Mouse (Mus musculus): ENCODE results near the gene Ifngr1. TPM values are rescaled to one million over a fixed set of nuclear protein-coding genes. Genes with fewer than 3 reads are reported as not detected.
"Not testable (repeated sequence)": the region's sequence is repeated elsewhere in the genome, so short reads cannot be mapped to it uniquely, and the experiment has no call there.

The Ifngr1 gene
- total RNA-seq, 4 experiments from 2014 or later = 20.3 to 25.8 (median 23.9) TPM

DNA sequence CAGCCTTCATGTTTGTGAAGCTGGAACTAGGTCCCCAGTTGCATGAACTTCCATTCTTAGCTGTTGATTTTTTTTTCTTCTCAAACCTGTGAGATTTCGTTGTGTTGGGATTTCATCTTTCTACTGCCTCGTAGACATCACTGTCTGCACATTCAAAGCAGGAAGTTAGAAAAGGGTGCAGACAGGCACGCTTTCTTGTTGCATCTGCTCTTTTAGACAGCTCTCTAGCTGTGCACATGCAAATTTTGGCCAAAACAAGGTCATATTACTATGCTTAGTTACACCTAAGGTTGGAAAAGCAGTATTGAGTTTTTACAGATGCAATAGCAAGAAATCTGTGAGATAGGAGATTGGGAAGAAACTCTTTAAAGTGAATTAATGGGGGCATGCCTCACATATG, 4.5 kb upstream of the Ifngr1 start:
- no peak for DNase-seq (ENCODE audit: low spot score in 2 of 2)

DNA sequence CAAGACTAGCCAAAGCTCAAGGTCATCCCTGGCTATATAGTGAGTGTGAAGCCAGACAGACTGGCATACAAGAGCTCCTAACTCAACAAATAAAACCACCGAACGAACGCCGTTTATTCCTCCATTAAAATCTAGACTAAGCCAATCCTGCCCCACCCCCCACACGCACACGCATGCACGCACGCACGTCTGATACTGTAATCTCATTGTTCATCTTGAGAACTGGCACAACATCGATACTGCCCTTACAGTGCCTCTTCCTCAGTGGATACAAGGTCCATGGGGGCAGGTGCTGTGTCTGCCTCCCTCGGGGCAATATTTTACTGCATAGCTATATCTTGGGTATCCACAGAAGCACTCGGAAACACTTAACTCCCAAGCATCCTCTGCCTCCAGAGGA, 2.1 kb upstream of the Ifngr1 start:
- no peak for DNase-seq (ENCODE audit: low spot score in 2 of 2)

DNA sequence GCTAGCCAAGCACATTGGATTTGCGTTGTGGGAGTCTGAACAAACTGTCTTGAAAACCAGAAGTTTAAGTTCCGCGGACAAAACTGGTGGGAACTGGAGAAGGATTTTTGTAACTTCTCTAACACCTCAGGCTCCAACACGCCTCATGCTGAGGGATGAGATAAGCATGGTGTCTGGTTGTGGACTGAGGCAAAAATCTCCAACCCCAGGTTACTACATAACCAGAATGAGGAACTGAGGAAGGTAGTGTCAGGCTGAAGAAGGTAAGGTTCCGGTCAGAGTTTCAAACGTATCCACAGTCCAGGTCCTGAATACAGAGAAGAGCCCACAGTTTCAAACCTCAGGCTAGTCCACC, 486 bp upstream of the Ifngr1 start:
- DNase-seq (ENCODE audit: low spot score in 2 of 2) = no peak

DNA sequence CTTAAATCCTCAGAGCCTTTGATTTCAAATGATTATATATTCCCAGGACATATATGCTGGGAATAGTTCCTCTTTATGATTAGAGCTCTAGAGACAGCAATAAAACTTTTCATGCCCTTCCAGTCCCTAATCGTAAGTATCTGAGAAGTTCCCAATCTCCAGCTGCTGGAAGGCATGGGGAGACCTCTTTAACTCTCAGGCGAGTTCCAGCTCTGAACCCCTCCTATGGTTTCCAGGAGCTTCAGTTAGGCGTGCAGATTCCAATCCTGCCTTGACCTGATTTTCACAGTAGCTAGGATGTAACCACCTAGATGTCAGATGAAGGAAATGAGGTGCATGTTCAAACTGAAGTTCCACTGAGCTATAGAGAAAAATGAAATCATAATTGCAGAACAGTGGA, 807 bp downstream of the Ifngr1 start:
- DNase-seq (ENCODE audit: low spot score in 2 of 2) = no peak

DNA sequence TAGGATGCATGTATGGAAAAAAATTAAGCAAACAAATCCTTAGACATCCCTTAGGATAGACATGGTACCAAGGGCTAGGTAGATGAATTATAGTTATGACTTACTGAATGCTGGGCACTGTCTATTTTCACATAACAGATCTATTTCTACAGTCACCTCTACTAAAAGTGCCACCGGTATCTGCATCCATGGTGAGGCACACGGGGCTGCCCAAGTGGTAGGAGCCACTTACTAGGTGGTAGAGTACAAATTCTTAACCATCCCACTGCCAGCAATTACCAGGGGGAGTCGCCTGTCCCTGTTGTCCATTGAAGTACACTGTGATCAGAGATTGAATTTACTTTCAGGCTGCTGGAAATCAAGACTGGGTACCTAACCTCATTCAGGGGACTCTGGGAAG, 1.5 kb downstream of the Ifngr1 start:
- no peak for DNase-seq (ENCODE audit: low spot score in 2 of 2)

DNA sequence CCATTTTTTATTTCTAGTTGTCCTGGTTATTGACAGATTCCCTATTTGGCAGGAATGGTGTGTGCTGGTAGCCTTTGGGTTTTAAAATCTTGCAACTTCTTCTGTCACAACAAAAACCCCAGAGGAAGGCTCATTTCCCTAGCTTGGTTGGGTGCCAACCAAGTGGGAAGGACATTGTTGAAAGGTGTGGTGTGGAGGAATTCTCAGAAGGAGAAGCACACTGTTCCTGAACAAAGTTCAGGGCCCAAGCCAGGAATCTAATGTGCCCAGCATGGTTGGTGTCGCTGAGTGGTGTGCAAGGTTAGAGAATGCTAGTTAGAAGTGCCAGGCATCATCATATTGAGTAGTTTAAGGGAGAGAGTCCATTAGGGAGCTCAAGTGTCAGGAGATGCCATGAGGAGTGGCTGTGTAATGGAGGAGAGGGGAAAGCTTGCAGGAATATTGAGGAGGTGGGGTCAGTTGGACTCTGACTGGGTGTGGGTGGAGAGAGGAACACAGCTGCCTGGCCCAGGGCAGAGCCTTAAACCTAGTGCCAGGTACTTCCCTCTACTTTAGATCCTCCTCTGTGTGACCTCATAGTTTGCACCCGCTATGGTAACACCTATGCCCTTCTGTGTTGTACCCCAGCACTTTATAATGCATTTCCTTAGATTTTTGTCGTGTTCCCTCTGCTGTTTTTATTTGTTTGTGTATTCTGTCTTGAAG, 2.6 kb downstream of the Ifngr1 start:
- DNase-seq (ENCODE audit: low spot score in 2 of 2) = no peak

DNA sequence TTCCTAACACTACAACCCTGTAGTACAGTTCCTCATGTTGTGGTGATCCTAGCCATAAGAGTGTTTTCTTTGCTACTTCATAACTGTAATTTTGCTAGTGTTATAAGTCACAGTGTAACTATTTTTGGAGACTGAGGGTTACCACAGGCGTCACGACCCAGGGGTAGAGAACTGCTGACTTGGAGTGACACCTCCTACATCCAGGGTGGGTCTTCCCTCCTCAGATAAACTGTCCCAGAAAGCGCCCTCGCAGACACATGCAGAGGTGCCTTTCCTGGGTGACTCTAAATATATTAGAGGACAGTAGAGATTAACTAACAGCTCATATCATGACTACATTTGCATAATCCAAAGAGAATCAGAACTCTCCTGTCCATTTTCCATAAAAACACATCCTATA, 5.1 kb downstream of the Ifngr1 start:
- DNase-seq (ENCODE audit: low spot score in 2 of 2) = no peak

DNA sequence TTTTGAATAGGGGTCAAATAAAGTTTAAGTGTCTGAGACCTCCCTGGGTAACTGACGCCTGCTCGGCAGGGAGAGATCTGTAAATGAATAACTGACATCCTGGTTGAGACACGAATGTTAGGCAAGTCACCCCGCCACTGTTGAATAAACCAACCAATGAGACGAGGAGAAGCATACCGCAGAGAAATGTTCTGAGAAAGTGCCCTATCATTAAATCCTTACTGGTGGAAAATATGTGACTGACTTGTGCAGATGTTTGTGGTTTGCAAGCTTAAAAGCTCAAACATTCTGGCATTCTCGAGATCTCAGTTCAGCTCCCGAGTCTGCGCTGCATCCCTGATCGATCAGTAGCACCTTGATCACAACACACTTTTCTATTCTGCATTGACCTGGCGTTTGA, 6.3 kb downstream of the Ifngr1 start:
- no peak for DNase-seq (ENCODE audit: low spot score in 2 of 2)

DNA sequence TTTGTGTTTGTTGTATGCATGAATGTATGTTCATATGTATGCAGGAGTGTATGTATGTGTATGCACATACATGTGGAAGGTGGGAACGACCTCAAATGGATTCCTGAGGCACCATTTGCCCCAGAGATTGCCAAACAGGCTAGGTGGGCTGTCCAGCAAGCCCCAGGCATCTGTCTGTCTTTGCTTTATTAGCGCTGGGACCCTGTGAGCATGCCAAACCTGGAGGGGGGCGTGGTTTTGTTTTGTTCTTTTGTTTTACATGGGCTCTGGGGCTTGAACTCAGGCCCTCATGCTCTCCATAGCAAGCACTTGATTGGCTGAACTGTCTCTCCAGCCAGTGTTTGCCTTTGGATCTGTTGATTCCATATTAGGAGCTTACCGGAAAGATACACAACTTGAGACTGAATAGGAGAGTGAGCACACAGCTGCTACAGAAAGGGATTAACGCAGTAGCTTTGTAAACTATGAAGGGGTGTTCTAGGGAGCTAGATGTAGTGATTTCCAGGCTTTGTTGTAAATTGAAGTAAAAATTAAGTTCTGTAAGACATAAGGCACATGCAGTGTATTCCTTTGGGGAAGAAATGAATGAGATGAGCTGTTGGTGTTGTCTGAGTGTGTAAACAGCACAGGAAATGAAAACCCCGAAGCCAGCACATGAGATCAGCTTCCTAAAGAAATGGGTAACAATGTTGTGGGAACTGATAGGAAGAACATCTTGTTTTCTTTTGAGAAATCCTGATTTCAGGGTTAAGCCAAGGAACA, 7.8 kb downstream of the Ifngr1 start:
- DNase-seq (ENCODE audit: low spot score in 2 of 2) = no peak

DNA sequence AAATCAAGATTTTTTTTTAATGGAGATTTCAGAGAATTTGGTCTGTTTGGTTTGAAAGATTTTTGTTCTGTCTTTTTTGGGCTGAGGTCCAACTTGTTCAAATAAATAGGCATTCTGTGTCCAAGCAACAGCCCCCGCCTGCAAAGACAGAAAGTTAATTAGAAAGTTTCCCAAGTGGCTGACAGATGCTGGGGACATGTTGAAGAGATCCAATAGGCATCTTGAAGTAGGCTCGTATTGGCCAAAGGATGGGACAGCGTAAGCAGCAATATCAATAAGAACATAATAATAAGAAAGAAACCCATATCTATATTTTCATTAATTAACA, 8.3 kb downstream of the Ifngr1 start:
- DNase-seq (ENCODE audit: low spot score in 2 of 2) = no peak

DNA sequence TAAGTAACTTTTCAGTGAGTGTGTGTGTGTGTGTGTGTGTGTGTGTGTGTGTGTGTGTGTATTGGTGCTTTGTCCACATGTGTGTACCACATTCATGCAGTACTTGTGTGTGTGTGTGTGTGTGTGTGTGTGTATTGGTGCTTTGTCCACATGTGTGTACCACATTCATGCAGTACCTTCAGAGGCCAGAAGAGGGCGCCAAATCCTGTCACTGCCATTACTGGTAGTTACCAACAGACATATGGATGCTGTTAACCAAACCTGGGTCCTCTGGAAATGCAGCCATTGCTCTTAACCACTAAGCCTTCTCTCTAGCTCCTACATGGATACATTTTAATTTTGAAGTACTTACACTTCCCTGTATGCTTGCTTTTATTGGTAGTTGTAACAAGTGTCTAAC, 9.8 kb downstream of the Ifngr1 start:
- not testable (repeated sequence) for DNase-seq (ENCODE audit: low spot score in 2 of 2)

DNA sequence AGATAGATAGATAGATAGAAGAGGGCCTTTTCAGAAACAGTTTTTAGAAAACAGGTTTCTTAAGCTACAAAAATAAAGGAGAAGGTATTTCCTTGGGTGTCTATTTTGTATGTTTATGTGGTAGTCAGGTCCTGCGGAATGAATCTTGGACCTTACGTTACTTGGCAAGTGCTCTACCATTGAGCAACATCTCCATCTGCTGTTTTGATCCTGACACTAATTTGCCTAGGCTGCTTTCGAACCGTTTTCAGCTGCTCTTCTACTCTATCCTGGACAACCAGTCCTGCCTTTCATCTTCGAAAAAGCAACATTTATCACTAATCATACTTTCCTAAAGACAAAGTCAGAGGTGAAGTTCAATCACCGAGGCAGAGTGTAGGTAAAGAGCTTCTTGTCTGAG, 11.5 kb downstream of the Ifngr1 start:
- no peak for DNase-seq (ENCODE audit: low spot score in 2 of 2)

DNA sequence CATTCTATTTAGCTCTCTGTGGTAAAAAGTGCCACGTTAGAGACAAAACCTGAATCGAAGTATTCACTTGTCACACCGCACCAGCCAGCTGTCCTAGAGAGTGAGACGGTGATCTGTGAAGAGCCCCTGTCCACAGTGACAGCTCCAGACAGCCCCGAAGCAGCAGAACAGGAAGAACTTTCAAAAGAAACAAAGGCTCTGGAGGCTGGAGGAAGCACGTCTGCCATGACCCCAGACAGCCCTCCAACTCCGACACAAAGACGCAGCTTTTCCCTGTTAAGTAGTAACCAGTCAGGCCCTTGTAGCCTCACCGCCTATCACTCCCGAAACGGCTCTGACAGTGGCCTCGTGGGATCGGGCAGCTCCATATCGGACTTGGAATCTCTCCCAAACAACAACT, 17.4 kb downstream of the Ifngr1 start:
- DNase-seq (ENCODE audit: low spot score in 2 of 2) = no peak

DNA sequence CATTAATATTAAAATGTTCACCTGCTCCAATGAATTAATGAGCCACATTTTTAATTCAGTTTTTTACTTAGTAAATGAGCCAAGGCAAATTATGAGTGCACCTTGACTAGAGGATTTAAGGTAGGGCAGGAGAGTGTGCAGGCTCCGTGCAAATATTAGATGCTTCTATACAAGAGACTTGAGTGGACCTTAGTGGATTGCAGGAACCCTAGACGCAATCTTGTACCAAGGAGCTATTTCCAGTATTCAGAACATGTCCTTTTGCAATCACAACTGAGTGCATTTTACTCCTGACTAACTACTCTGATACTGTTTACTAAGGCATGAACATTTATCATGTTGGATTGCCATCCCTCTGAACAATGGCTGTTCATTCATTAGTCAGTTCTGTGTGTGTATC, 19.9 kb downstream of the Ifngr1 start:
- DNase-seq (ENCODE audit: low spot score in 2 of 2) = no peak

DNA sequence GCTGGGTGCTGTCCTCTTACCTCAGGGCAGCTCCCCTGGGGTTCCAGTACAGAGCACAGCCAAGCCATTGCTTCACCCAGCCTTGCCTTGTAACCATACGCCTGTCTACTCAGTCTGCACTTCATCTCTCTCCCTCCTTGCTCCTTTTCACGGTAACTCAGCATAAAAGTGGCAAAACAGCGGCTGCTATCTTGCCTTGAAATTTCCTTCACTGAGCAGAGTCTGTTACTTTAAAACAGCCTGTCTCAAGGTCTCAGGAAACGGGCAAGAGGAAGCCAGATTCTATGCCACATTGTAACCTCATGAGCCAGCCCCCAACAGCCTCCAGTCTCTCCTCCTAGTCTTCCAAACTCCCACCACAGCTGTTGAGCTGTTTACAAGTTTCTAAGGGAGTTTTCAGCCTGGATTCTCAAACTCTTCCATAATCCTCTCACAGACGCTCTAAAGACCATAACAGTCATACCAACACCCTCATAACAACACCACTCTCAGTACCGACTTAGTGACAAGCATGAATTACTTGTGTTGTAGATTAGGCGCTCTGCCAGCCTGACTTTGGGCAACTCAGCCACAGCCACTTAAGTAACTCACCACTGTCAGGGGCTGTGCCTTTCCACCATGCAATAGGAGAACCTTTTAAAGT, 21.5 kb downstream of the Ifngr1 start:
- DNase-seq (ENCODE audit: low spot score in 2 of 2) = no peak

DNA sequence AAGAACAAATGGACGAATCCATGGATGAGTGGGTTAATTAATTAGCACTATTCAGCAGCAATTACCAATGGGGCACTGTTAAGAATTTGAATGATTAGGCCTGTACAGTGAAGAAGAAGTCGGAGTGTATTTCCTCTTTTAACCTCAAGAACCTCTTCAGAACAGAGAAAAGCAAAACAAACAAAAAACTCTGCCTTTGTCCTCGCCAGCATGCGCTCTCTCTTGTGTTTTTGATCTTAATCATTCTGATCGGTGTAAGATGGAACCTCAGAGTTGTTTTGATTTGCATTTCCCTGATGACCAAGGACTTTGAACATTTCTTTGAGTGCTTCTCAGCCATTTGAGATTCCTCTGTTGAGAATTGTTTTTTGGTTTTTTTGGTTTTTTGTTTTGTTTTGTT, 28.0 kb downstream of the Ifngr1 start:
- DNase-seq (ENCODE audit: low spot score in 2 of 2) = no peak

DNA sequence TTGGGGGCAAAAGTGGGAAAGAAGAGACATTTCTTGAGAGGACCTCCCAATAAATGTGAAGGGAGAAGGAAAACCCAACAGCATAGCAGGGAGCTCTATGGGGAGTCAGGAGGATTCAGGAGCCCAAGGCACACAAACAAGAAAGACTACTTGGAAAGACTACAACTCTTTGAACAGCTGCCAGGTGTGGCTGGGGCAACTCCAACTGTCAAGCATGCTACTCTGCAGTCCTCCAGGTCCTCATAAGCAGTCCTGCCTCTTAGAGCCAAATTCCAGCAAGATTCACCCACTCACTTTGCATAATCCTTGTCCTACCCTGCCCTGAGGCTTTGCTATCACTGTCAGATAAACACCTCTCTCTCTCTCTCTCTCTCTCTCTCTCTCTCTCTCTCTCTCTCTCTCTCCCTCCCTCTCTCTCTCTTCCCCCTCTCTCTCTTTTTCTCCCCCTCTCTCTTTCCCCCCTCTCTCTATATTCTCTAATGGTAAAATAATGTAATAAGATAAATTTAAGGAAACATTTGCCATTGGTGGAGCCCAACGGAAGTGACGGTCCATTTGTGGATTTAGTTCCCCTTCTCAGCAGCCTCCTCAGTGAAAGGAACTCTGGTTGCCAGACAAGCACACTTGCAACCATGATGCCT, 29.8 kb downstream of the Ifngr1 start, which contains the start of gene Il22ra2:
Gene Il22ra2 (plus strand): TSS at position 591 of the 641 bp plus-strand sequence.
- DNase-seq (ENCODE audit: low spot score in 2 of 2) = no peak

DNA sequence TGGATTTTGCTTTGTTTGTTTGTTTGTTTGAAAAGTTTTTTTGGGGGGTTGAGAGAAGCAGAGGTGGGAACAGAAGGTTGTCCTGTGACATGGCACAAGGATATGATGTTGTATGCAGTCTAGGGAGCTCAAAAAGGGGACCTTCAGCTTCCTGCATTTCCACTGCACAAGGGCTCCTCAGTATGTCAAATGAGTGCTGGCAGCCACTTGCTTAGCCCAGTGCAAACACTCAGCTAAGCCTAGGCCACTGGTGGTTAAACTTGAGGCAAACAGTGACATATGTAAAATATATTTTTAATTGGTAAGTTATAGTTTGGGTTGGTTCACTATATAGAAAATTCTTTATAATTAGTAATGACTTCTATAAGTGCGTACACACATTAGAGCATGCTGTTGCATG, 32.9 kb downstream of the Ifngr1 start:
- DNase-seq (ENCODE audit: low spot score in 2 of 2) = no peak

DNA sequence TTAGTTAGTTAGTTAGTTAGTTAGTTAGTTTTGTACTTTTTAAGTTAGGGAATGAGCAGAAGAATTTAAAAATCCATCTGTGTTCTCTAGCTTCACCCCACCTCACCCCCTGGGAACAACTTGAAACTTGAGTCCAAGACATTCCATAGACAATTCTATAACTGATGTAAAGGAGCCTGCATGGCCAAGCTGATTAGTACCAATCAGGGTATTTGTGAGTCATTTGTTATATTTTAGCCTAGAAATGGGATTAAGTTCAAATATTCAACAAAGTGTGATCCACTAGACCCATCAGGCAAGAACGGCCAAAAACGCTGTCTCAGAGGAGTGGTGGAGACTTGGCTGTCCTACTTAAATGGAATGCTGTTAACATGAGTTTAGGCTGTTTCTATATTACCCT, 35.6 kb downstream of the Ifngr1 start:
- no peak for DNase-seq (ENCODE audit: low spot score in 2 of 2)

DNA sequence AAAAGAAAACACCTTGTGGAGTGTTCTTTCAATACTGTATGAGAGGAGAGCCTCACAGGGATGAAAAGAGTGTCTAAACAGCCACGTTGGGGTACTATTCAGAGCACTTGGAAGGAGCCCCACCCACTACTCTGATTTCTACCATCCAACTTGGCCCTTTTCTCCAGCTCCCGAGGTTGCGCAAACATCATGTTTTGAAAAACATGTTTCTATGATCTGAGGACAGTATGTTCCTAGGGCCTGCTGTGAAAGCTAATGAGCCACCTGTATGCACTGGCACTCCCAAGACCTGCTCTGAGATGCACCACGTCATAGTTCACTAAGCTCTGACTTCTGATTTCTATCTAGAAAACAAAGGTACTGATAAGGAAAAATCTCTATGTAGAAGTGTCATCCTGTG, 36.0 kb downstream of the Ifngr1 start:
- DNase-seq (ENCODE audit: low spot score in 2 of 2) = no peak

DNA sequence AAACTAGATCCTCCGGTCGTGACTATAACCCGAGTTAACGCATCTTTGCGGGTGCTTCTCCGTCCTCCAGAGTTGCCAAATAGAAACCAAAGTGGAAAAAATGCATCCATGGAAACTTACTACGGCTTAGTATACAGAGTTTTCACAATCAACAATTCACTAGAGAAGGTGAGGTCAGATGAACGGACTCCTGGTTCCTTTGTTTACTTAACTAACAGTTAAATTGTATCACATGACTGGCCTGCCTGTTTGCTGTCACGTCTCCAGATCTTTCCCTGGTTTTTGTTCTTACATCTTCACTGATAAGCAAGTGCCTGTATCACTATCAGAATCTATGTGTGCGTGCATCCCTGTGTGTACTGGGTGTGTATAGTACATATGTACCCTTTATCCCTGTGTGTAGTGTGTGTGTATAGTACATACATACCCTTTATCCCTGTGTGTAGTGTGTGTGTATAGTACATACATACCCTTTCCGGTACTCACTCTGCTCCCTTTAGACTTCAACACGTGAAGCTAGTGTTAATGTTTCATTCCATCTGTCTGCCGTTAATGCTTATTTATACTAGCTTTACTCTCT, 40.0 kb downstream of the Ifngr1 start:
- DNase-seq (ENCODE audit: low spot score in 2 of 2) = no peak

DNA sequence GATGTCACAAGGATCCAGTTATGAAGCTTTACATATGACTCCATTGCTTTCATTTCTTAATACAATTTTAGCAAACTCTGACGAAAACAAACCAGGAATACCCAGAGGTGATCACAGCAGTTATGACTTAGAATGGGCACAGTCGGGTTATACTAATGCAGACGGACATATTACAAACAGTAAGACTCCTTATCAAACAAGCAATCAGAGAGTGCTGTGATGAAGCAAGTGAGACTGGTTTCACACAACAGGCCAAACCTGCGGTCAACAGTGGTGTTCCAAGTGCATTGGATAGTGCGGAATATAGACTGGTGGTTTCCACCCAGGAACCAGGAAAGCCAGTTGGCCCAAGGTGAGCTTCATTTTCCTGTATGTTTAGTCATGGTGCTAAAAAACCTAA, 47.1 kb downstream of the Ifngr1 start:
- DNase-seq (ENCODE audit: low spot score in 2 of 2) = no peak

Measured in left cerebral cortex, adult 8-10 months (tissue).